Mouse (Mus musculus): ENCODE measurements around the gene Slc13a2. TPM values are rescaled to one million over a fixed set of nuclear protein-coding genes. Genes with fewer than 3 reads are reported as not detected.

Slc13a2 gene
- polyA plus RNA-seq, 1 experiment = not detected

GRCm38 (mm10) chr11:78372166-78372565, 49.9 kb downstream of the Slc13a2 start:
- Histone ChIP-seq H3K4me3 (ENCODE audit: low read depth, low read length) (no peak overlapping the region), H3K27ac (ENCODE audit: insufficient read depth, low read length) (no peak overlapping the region), H3K9me3 (replicated peaks; ENCODE audit: control insufficient read depth, insufficient read depth, low read length, poor library complexity, severe bottlenecking) (no peaks in the 10 kb centered on the region), H3K4me1 (ENCODE audit: control insufficient read depth, insufficient read depth, low read length) (peaks cover 8% of the 10 kb centered on the region), H3K27me3 (ENCODE audit: control insufficient read depth, insufficient read depth, low read length, poor library complexity, severe bottlenecking) (no peaks in the 10 kb centered on the region), H3K36me3 (ENCODE audit: control insufficient read depth, insufficient read depth, low read length, poor library complexity, severe bottlenecking) (no peaks in the 10 kb centered on the region), H3K9ac (ENCODE audit: low read depth, poor library complexity, severe bottlenecking) (no peak overlapping the region)
- no peak for TF ChIP-seq EP300 (IDR thresholded peaks at IDR 0.05; ENCODE audit: insufficient read depth, low read depth, low read length)
- TF ChIP-seq POLR2A (IDR thresholded peaks at IDR 0.05; ENCODE audit: insufficient read depth, low read length) = no peak
- TF ChIP-seq CTCF (IDR thresholded peaks at IDR 0.05; ENCODE audit: low read depth, low read length) = no peak

GRCm38 (mm10) chr11:78371711-78372110, 50.3 kb downstream of the Slc13a2 start:
- Histone ChIP-seq H3K27me3 (ENCODE audit: control insufficient read depth, insufficient read depth, low read length, poor library complexity, severe bottlenecking) (no peaks in the 10 kb centered on the region), H3K36me3 (ENCODE audit: control insufficient read depth, insufficient read depth, low read length, poor library complexity, severe bottlenecking) (no peaks in the 10 kb centered on the region), H3K4me3 (ENCODE audit: low read depth, low read length) (no peak overlapping the region), H3K9me3 (replicated peaks; ENCODE audit: control insufficient read depth, insufficient read depth, low read length, poor library complexity, severe bottlenecking) (no peaks in the 10 kb centered on the region), H3K27ac (ENCODE audit: insufficient read depth, low read length) (no peak overlapping the region), H3K4me1 (ENCODE audit: control insufficient read depth, insufficient read depth, low read length) (peaks cover 8% of the 10 kb centered on the region), H3K9ac (ENCODE audit: low read depth, poor library complexity, severe bottlenecking) (no peak overlapping the region)
- no peak for TF ChIP-seq EP300 (IDR thresholded peaks at IDR 0.05; ENCODE audit: insufficient read depth, low read depth, low read length)
- no peak for TF ChIP-seq CTCF (IDR thresholded peaks at IDR 0.05; ENCODE audit: low read depth, low read length)

GRCm38 (mm10) chr11:78370389-78370788, 51.6 kb downstream of the Slc13a2 start:
- H3K27me3 ChIP-seq (ENCODE audit: control insufficient read depth, insufficient read depth, low read length, poor library complexity, severe bottlenecking) = no peaks in the 10 kb centered on the region
- H3K36me3 ChIP-seq (ENCODE audit: control insufficient read depth, insufficient read depth, low read length, poor library complexity, severe bottlenecking) = no peaks in the 10 kb centered on the region
- no peak for TF ChIP-seq EP300 (IDR thresholded peaks at IDR 0.05; ENCODE audit: insufficient read depth, low read depth, low read length)
- no peak for TF ChIP-seq CTCF (IDR thresholded peaks at IDR 0.05; ENCODE audit: low read depth, low read length)
- TF ChIP-seq POLR2A (IDR thresholded peaks at IDR 0.05; ENCODE audit: insufficient read depth, low read length) = no peak
- H3K27ac ChIP-seq (ENCODE audit: insufficient read depth, low read length) = no peak overlapping the region
- H3K4me1 ChIP-seq (ENCODE audit: control insufficient read depth, insufficient read depth, low read length) = peaks cover 8% of the 10 kb centered on the region
- H3K9ac ChIP-seq (ENCODE audit: low read depth, poor library complexity, severe bottlenecking) = no peak overlapping the region
- H3K4me3 ChIP-seq (ENCODE audit: low read depth, low read length) = no peak overlapping the region
- no peaks in the 10 kb centered on the region for H3K9me3 ChIP-seq (replicated peaks; ENCODE audit: control insufficient read depth, insufficient read depth, low read length, poor library complexity, severe bottlenecking)

- no peaks in the 10 kb centered on the region for H3K9me3 ChIP-seq (replicated peaks; ENCODE audit: control insufficient read depth, insufficient read depth, low read length, poor library complexity, severe bottlenecking)
- H3K27me3 ChIP-seq (ENCODE audit: control insufficient read depth, insufficient read depth, low read length, poor library complexity, severe bottlenecking) = no peaks in the 10 kb centered on the region
- TF ChIP-seq CTCF (IDR thresholded peaks at IDR 0.05; ENCODE audit: low read depth, low read length) (no peak), EP300 (IDR thresholded peaks at IDR 0.05; ENCODE audit: insufficient read depth, low read depth, low read length) (no peak), POLR2A (IDR thresholded peaks at IDR 0.05; ENCODE audit: insufficient read depth, low read length) (no peak)
- H3K9ac ChIP-seq (ENCODE audit: low read depth, poor library complexity, severe bottlenecking) = no peak overlapping the region
- no peak overlapping the region for H3K27ac ChIP-seq (ENCODE audit: insufficient read depth, low read length)
- no peaks in the 10 kb centered on the region for H3K36me3 ChIP-seq (ENCODE audit: control insufficient read depth, insufficient read depth, low read length, poor library complexity, severe bottlenecking)
- peaks cover 8% of the 10 kb centered on the region for H3K4me1 ChIP-seq (ENCODE audit: control insufficient read depth, insufficient read depth, low read length)
- H3K4me3 ChIP-seq (ENCODE audit: low read depth, low read length) = no peak overlapping the region
These were observed 54.4 kb downstream of the Slc13a2 start for GRCm38 (mm10) chr11:78367456-78368225.

GRCm38 (mm10) chr11:78364103-78364502, 57.9 kb downstream of the Slc13a2 start:
- no peak overlapping the region for H3K4me3 ChIP-seq (ENCODE audit: low read depth, low read length)
- H3K27me3 ChIP-seq (ENCODE audit: control insufficient read depth, insufficient read depth, low read length, poor library complexity, severe bottlenecking) = no peaks in the 10 kb centered on the region
- H3K4me1 ChIP-seq (ENCODE audit: control insufficient read depth, insufficient read depth, low read length) = no peaks in the 10 kb centered on the region
- H3K9me3 ChIP-seq (replicated peaks; ENCODE audit: control insufficient read depth, insufficient read depth, low read length, poor library complexity, severe bottlenecking) = no peaks in the 10 kb centered on the region
- no peak overlapping the region for H3K27ac ChIP-seq (ENCODE audit: insufficient read depth, low read length)
- TF ChIP-seq CTCF (IDR thresholded peaks at IDR 0.05; ENCODE audit: low read depth, low read length) (no peak), EP300 (IDR thresholded peaks at IDR 0.05; ENCODE audit: insufficient read depth, low read depth, low read length) (no peak), POLR2A (IDR thresholded peaks at IDR 0.05; ENCODE audit: insufficient read depth, low read length) (no peak)
- H3K36me3 ChIP-seq (ENCODE audit: control insufficient read depth, insufficient read depth, low read length, poor library complexity, severe bottlenecking) = no peaks in the 10 kb centered on the region
- no peak overlapping the region for H3K9ac ChIP-seq (ENCODE audit: low read depth, poor library complexity, severe bottlenecking)

DNA sequence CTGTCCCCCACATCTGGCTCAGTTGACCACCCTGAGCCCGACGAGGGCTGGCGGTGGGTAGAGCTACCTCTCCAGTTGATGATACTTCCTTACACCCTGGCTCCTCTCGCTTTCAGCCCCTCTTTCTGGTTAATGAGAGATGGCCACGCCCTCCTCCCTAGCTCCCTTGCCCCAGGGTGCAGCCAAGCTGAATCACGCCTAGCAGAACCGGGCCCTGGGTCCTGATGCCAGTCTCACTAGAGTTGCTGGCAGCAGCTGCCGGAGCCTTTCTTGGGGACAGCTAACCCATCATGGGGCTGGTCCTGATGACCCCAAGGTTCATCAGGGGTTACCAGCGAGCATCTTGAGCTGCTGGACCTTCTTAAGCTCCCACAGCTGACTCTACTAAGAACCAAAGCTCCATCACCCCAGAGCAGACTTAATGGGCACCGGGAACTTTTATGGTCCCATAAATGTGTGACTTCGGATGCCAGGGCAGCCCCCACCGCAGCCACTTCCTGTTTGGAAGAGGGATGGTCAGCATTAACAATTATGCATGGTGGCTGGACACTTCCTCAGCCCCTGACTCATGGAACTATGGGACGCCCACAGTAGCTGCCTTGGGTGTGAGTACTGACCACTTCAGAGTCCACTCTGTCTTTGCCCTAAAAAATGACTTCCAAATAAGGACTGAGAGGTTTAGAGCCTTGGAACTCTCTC, 58.6 kb downstream of the Slc13a2 start:
- Histone ChIP-seq H3K9ac (ENCODE audit: low read depth, poor library complexity, severe bottlenecking) (no peak overlapping the region), H3K27me3 (ENCODE audit: control insufficient read depth, insufficient read depth, low read length, poor library complexity, severe bottlenecking) (no peaks in the 10 kb centered on the region), H3K9me3 (replicated peaks; ENCODE audit: control insufficient read depth, insufficient read depth, low read length, poor library complexity, severe bottlenecking) (no peaks in the 10 kb centered on the region), H3K4me1 (ENCODE audit: control insufficient read depth, insufficient read depth, low read length) (no peaks in the 10 kb centered on the region), H3K4me3 (ENCODE audit: low read depth, low read length) (no peak overlapping the region), H3K27ac (ENCODE audit: insufficient read depth, low read length) (no peak overlapping the region), H3K36me3 (ENCODE audit: control insufficient read depth, insufficient read depth, low read length, poor library complexity, severe bottlenecking) (no peaks in the 10 kb centered on the region)
- TF ChIP-seq EP300 (IDR thresholded peaks at IDR 0.05; ENCODE audit: insufficient read depth, low read depth, low read length) = no peak
- TF ChIP-seq POLR2A (IDR thresholded peaks at IDR 0.05; ENCODE audit: insufficient read depth, low read length) = no peak
- TF ChIP-seq CTCF (IDR thresholded peaks at IDR 0.05; ENCODE audit: low read depth, low read length) = no peak

Data from ES-Bruce4 (cell line).